Mouse (Mus musculus) embryonic facial prominence, embryonic 14.5 days (tissue): ENCODE measurements around the gene St3gal3. TPM values are rescaled to one million over a fixed set of nuclear protein-coding genes. Genes with fewer than 3 reads are reported as not detected.

Experiments
- ATAC-seq: fragments of 200-750 bp; cut with Nextera tagmentation; 2 replicates; pipeline ENCODE4 v1.8.0; 2017; ENCODE audit warnings: low read depth, moderate number of reproducible peaks, moderate TSS enrichment
- DNase-seq: peaks from one replicate; pipeline ENCODE4 v3.0.0-alpha.2; 2015; ENCODE audit warnings: low spot score
- H3K27ac ChIP-seq: fragments of 300-500 bp; sonication (generic); replicated peaks from 2 replicates; pipeline ENCODE4 v1.5.1; 2014; ENCODE audit warnings: low read depth, mild to moderate bottlenecking, low read length, moderate library complexity
- H3K27me3 ChIP-seq: fragments of 300-500 bp; sonication (generic); replicated peaks from 2 replicates; pipeline ENCODE4 v1.6.1; 2014; ENCODE audit warnings: low read length; ENCODE audit not compliant: control insufficient read depth, insufficient read depth
- H3K36me3 ChIP-seq: fragments of 300-500 bp; sonication (generic); 2 replicates; pipeline ENCODE4 v1.6.1; 2014; ENCODE audit warnings: low read length, mixed read lengths; ENCODE audit not compliant: control insufficient read depth, insufficient read depth
- H3K4me1 ChIP-seq: fragments of 300-500 bp; sonication (generic); 2 replicates; pipeline ENCODE4 v1.6.1; 2014; ENCODE audit warnings: antibody characterized with exemption, low read length; ENCODE audit not compliant: control insufficient read depth, insufficient read depth
- H3K4me2 ChIP-seq: fragments of 300-500 bp; sonication (generic); 2 replicates; pipeline ENCODE4 v1.6.1; 2014; ENCODE audit warnings: low read depth, mild to moderate bottlenecking, low read length, moderate library complexity, mixed read lengths
- H3K4me3 ChIP-seq: fragments of 300-500 bp; sonication (generic); 2 replicates; pipeline ENCODE4 v1.5.1; 2014; ENCODE audit warnings: low read depth, mild to moderate bottlenecking, low read length
- H3K9ac ChIP-seq: fragments of 300-500 bp; sonication (generic); 2 replicates; pipeline ENCODE4 v1.6.1; 2014; ENCODE audit warnings: low read depth, mild to moderate bottlenecking, low read length, moderate library complexity, mixed read lengths
- H3K9me3 ChIP-seq: fragments of 300-500 bp; sonication (generic); 2 replicates; pipeline ENCODE4 v1.6.1; 2016; ENCODE audit warnings: low read length; ENCODE audit not compliant: control insufficient read depth
- WGBS: fragments of 180-500 bp; shearing (Covaris S2); extraction: QIAGEN DNeasy Blood & Tissue Kit; methylation state at CpG from one replicate; pipeline ENCODE4 v1.1.7; 2014; 5-methylcytosine and 5-hydroxymethylcytosine counted together
- polyA plus RNA-seq: library from polyadenylated mRNA; unstranded; fragments of >200 nt; fragmentation: Nextera tagmentation; extraction: Ambion mirVana; gene quantifications from 2 replicates; pipeline ENCODE4 v1.2.1, GENCODE M21; 2014

The St3gal3 gene
- polyA plus RNA-seq, 1 experiment from 2014 or later: 5.6 TPM

DNA sequence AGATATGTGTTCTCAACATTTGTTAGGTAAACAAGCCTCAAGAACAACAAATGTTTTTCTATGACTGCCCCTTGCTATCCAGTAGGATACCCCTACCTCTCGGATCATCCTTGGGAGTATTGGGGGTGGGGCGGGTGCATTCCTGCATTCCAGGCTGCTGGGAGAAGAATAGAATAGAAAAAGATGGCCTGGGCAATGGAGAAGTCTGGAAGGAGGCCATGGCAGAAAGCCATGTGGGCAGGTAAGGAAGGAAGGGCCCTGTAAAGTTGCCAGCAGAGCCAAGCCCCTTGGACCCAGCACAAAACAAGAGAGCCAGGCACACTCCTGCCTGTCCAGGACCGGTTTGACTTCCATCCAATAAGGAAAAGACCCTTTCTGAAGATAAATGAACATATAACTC lies 221.3 kb downstream of the St3gal3 start:
- ATAC-seq (no peak), DNase-seq (peak; percentile 32)
- Histone ChIP-seq H3K27me3 (no peaks in the 10 kb centered on the region), H3K27ac (no peak overlapping the region), H3K4me1 (peaks cover 26% of the 10 kb centered on the region), H3K4me3 (peak overlapping the region; percentile 71), H3K36me3 (peaks cover 29% of the 10 kb centered on the region), H3K4me2 (peak overlapping the region; percentile 87), H3K9ac (peak overlapping the region; percentile 82), H3K9me3 (no peaks in the 10 kb centered on the region)
- whole genome bisulfite sequencing: 49% methylated on average over 3 of the region's 3 CpGs

DNA sequence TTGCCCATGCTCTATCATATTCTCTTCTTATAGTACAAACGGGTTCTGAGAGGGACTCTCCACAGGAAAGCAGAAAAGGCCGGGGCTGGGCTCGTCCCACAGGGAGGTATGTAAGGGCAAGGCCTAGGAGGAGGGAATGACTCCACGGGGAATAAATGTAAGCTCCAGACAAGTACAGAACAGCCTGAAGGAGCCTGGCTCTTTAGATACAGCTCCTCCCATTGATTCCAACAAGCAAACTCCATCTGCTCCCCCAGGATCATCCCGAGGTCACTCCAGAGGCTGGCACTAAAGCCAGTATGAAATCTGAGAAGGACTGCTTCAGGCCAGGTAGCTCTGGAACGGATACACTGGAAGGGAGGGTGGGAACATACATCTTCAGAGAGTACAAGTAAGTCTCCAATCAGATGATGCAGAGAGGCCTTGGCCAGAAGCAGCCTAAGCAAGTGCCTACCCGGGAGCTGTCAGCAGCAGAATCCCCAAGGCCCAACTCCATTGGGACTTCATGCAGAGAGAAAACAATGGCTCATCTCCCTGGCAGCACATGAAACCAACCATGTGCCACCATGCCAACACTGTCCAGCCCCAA lies 221.9 kb downstream of the St3gal3 start:
- H3K36me3 ChIP-seq: peaks cover 32% of the 10 kb centered on the region
- ATAC-seq (no peak), DNase-seq (peak; percentile 14)
- peak overlapping the region; percentile 87 for H3K4me2 ChIP-seq
- peak overlapping the region; percentile 34 for H3K9ac ChIP-seq
- no peak overlapping the region for H3K4me3 ChIP-seq
- no peaks in the 10 kb centered on the region for H3K27me3 ChIP-seq
- H3K9me3 ChIP-seq: no peaks in the 10 kb centered on the region
- 39% methylated on average over 7 of the region's 7 CpGs for WGBS
- peaks cover 26% of the 10 kb centered on the region for H3K4me1 ChIP-seq
- no peak overlapping the region for H3K27ac ChIP-seq

DNA sequence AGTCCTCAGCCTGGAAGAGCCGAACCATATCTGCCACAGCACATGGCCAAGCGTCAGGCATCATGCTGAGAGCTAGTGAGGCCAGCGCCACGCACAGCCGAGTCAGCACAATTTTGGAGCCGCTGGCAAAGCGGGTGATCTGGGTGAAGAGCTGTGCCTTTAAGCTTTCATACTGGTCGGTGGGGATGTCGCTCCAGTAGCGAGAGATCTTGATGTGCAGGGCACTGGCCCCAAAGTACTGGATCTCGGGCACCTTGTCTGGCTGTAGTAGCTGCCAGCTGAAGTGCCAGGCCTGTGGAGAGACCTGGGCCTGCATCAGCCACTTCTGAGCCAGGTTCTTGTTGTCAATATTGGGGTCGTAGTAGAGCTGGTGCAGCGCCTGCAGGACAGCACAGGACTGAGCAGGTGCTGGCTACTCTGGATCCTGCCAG lies 222.6 kb downstream of the St3gal3 start:
- 93% methylated on average over 10 of the region's 13 CpGs for WGBS

DNA sequence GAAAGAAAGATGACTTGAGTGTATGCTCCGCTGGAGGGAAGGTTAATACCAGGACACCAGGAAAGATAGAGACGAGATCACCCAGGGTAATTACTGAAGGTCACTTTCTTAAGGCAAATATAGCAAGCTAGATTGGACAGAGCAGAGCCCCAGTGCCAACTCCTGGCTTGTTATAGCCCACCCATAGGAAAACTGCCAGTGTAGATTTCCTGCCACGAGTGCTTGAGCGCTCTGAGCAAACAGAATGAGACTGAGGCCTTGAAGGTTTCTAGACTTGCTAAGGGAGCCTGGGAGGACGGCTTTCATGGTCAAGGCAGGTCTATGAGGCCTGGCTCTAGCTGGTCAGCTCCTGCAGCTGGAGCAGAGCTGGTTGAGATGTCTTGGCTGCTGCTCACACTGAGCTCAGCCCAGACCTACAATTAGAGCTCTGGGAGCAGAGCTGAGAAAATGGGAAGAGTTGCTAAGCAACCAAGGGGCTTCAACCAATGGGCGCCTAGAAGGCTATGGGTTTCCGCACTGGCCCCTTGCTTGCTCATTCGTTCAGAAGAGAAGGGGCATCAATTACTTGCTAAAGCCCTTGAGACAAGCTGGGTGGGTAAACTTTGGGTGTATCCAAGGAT lies 225.8 kb downstream of the St3gal3 start:
- no peaks in the 10 kb centered on the region for H3K9me3 ChIP-seq
- DNase-seq (peak; percentile 36), ATAC-seq (peak; percentile 50; the same call in 1 of the 2 replicates)
- peaks cover 15% of the 10 kb centered on the region for H3K4me1 ChIP-seq
- no peak overlapping the region for H3K4me3 ChIP-seq
- peaks cover 54% of the 10 kb centered on the region for H3K36me3 ChIP-seq
- no peaks in the 10 kb centered on the region for H3K27me3 ChIP-seq
- no peak overlapping the region for H3K27ac ChIP-seq
- 73% methylated on average over 8 of the region's 8 CpGs for WGBS
- H3K4me2 ChIP-seq: no peak overlapping the region
- H3K9ac ChIP-seq: no peak overlapping the region

More for the DNA sequence above, 222.6 kb downstream of the St3gal3 start:
- no peaks in the 10 kb centered on the region for H3K27me3 ChIP-seq
- no peaks in the 10 kb centered on the region for H3K9me3 ChIP-seq
- no peak for ATAC-seq
- H3K4me1 ChIP-seq: peaks cover 26% of the 10 kb centered on the region
- H3K4me2 ChIP-seq: 0 out of 2 replicates have a peak overlapping the region, but pooled peaks have one; percentile 87
- H3K27ac ChIP-seq: no peak overlapping the region
- no peak overlapping the region for H3K4me3 ChIP-seq
- no peak for DNase-seq
- H3K36me3 ChIP-seq: peaks cover 36% of the 10 kb centered on the region
- H3K9ac ChIP-seq: no peak overlapping the region

DNA sequence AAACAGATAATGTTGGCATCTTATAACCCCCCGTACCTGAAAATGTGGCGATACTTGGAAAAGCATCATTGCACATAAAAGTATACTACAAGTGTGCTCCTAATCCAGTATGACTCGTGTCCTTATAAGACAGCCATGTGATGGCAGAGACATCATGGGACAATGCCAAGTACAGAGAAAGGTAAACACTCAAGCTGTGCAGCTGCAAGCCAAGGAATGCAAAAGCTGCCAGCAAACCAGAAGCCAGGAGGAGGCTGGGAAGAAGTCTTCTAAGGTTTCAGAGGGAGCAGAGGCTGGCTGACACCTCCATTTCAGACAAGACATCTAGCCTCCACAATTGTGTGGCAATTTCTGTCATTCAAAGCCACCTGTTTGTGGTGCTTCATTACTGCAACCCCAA lies 228.5 kb downstream of the St3gal3 start:
- Histone ChIP-seq H3K27ac (no peak overlapping the region), H3K36me3 (peaks cover 68% of the 10 kb centered on the region), H3K4me2 (no peak overlapping the region), H3K9me3 (no peaks in the 10 kb centered on the region), H3K9ac (no peak overlapping the region), H3K27me3 (no peaks in the 10 kb centered on the region), H3K4me3 (no peak overlapping the region), H3K4me1 (no peaks in the 10 kb centered on the region; the same call in none of the 2 replicates)
- WGBS: 85% methylated on average over 3 of the region's 3 CpGs
- DNase-seq (peak; percentile 33), ATAC-seq (peak; percentile 31; the same call in 1 of the 2 replicates)

DNA sequence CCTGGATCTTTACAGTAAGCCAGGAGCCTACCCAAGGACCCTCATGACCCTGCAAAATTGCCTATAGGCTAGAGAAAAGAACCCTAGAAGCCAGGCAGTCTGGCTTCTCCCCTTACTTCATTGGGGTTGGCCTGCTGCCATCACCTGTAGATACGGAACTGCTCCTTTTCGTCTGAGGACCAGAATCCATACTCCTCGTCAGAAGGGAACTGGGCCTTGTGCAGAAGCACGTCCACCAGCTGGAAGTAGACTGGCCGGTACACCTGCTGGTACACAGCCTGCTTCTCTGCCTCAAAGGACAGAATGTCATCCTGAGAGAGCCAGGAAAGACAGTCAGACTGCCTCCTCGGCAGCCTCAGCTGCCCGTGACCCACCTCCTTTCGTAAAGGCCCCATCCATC lies 230.0 kb downstream of the St3gal3 start:
- no peaks in the 10 kb centered on the region; the same call in none of the 2 replicates for H3K4me1 ChIP-seq
- no peak overlapping the region for H3K4me2 ChIP-seq
- no peaks in the 10 kb centered on the region for H3K27me3 ChIP-seq
- no peak overlapping the region for H3K9ac ChIP-seq
- H3K4me3 ChIP-seq: no peak overlapping the region
- DNase-seq (no peak), ATAC-seq (no peak)
- WGBS: 90% methylated on average over 8 of the region's 8 CpGs
- no peak overlapping the region for H3K27ac ChIP-seq
- peaks cover 69% of the 10 kb centered on the region for H3K36me3 ChIP-seq
- no peaks in the 10 kb centered on the region for H3K9me3 ChIP-seq

DNA sequence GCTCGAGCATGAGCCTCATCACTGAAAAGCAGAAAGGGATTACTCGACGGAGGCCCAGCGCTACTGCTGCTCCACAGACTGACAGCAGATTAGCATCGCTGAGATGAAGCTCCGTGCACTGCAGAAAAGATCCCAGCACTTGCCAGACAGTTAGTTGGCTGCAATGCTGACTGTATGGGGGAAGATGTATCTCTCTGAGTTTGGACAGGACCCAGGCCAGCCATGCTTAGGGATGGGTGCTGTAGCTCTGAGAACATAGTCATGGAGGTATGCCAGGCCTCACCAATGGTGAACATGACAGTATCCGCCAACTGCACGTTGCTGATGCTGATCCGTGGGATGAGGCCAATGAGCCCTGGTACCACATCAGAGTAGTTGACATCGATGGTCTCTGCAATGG lies 230.6 kb downstream of the St3gal3 start:
- Histone ChIP-seq H3K36me3 (peaks cover 73% of the 10 kb centered on the region), H3K4me1 (no peaks in the 10 kb centered on the region; the same call in 1 of the 2 replicates), H3K27me3 (no peaks in the 10 kb centered on the region), H3K9ac (no peak overlapping the region), H3K4me2 (no peak overlapping the region), H3K27ac (no peak overlapping the region), H3K9me3 (no peaks in the 10 kb centered on the region), H3K4me3 (no peak overlapping the region)
- ATAC-seq (no peak), DNase-seq (no peak)
- 89% methylated on average over 10 of the region's 10 CpGs for WGBS

DNA sequence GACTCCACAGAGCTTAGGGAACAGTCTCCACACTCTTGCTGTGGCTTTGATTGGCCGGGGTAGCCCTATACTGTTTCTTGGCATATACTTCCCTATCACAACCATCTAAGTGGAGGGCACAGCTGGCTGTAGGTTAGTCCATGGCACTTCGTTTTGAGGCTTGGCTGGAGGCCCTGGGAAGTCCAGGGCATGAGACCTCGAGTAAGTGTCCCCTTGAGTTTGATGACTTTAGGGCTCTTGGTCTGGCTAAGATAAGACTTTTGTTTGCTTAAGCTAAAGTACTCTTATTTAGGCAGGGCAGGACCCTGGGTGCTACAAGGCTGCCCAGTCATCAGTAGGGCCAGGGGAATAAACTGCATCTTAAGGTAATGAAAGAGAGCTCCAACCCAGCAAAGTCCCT lies 236.6 kb downstream of the St3gal3 start:
- no peak overlapping the region for H3K9ac ChIP-seq
- H3K27me3 ChIP-seq: no peaks in the 10 kb centered on the region
- H3K4me1 ChIP-seq: no peaks in the 10 kb centered on the region
- ATAC-seq (no peak), DNase-seq (no peak)
- no peak overlapping the region for H3K4me3 ChIP-seq
- no peak overlapping the region for H3K27ac ChIP-seq
- 85% methylated on average over 3 of the region's 3 CpGs for WGBS
- no peaks in the 10 kb centered on the region for H3K9me3 ChIP-seq
- peaks cover 86% of the 10 kb centered on the region for H3K36me3 ChIP-seq
- no peak overlapping the region for H3K4me2 ChIP-seq

DNA sequence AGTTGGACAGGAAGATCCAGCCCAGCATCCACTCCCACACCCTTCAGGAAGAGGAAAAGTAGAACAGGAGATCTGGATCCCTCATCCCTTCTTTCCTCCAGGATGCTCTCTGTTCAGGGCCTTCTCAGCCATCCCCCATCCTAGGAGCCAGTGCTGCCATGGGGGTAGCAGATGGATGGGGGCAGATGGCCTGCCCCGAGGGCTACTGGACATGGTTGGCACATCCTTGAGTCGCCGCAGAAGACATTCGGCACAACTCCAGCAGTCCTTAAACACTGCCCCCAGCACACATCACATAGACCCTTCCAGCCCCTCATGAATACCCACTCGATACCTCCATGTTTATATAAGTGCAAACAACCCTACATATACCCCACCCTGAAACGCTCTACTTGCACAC lies 238.7 kb downstream of the St3gal3 start:
- DNase-seq (no peak), ATAC-seq (no peak)
- Histone ChIP-seq H3K4me1 (0 out of 2 replicates have a peak, but pooled peaks cover 5% of the 10 kb centered on the region), H3K27me3 (no peaks in the 10 kb centered on the region), H3K36me3 (peaks cover 65% of the 10 kb centered on the region), H3K9ac (no peak overlapping the region), H3K27ac (no peak overlapping the region), H3K9me3 (no peaks in the 10 kb centered on the region), H3K4me3 (no peak overlapping the region), H3K4me2 (no peak overlapping the region)
- WGBS: 93% methylated on average over 6 of the region's 6 CpGs
